Mouse (Mus musculus): ENCODE results near the gene Bfar.
A peak's percentile ranks its signal among the peaks of the same experiment; 100 is the strongest.
"Not testable (repeated sequence)": the region's sequence is repeated elsewhere in the genome, so short reads cannot be mapped to it uniquely, and the experiment has no call there.

The Bfar gene

GRCm38 (mm10) chr16:13671685-13672385, at the start of gene Bfar, which contains the start of gene 3110001I22Rik:
Gene Bfar (plus strand): TSS chr16:13671858.
Gene 3110001I22Rik (plus strand): TSS chr16:13671929.
- DNase-seq, result peak; percentile 88 to 92

- peak in 1 of 2 experiments; percentile 11 for DNase-seq
These were observed 43.3 kb upstream of the Bfar start for GRCm38 (mm10) chr16:13628345-13628744.

GRCm38 (mm10) chr16:13638198-13638597, 33.5 kb upstream of the Bfar start:
- DNase-seq, result not testable (repeated sequence)

DNA sequence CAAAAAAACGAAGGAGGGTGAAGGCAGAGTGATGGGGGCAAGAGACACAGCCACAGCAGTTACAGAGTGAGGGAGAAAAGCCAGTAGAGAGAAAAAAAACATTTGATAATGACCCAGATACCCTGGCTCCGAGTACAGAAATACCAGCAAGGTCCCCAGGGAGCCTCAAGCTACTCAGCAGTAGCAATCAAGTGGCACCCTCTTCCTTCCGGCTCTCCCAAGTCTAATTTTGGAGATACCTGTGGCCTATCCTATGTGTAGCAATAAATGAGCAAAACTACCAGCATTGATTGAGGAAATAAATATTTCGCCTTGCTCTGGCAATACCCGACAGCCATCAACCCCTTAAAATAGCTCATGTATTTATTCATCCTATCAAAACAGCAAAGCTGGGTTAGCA, 32.1 kb upstream of the Bfar start:
- no peak for DNase-seq

DNA sequence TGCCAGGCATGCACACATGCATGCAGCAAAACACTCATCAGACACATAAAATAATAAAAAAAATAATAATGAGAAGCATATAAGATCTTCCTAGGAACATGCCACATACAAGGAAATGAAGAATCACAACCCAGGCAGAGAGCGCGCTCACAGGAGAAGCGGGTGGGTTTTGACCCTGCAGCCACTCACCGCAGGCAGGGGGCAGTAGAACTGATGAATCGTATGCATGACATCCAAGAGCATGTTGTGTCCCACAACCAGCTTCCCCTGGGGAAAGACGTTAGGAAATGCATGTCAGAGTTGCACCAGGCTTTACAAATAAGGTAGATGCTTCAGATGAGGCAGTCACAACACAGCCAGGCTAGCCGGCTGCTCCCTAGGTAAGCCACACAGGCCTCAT, 31.6 kb upstream of the Bfar start:
- DNase-seq, result no peak

DNA sequence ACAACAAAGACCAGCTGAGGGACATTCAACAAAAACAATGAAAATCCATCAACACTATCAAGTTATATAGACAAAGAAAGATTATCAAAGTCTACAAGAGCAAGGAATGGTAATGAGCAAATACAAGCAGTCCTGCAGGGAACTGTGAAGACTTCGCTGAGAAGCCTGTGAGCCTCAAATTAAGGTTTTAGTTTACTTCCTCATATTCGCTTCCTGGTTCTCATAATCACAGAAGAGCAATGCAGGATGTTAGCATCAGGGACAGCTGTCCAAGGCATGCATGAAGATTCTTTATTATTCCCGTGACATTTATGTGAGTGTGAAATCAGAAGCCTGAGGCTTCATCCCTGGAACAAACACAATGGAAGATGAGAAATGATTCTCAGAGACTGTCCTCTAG, 27.2 kb upstream of the Bfar start:
- DNase-seq, result no peak

- no peak for DNase-seq
These were observed 25.7 kb upstream of the Bfar start for GRCm38 (mm10) chr16:13645930-13646329.

DNA sequence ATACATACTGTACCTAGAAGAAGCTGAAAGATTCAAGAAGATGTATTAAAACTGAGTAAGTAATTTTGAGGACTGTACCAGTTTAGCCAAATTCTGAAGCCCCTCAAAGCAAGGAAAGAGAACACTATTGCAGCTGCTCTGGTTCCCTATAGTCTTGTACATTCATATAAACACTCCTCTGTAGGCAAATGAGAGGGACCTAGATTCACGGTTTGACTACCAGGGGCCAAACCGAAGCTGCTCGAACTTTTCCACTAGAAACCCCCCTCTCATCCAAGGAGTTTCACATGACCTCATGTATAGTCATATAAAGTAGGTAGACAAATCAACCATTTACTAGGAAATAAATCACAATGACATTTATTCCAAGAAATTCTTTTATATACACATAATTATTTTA, 12.8 kb upstream of the Bfar start:
- no peak for DNase-seq

- DNase-seq, result no peak
These were observed 10.9 kb upstream of the Bfar start for GRCm38 (mm10) chr16:13660736-13661135.

GRCm38 (mm10) chr16:13667878-13668343, 3.7 kb upstream of the Bfar start, which contains the start of gene Parn:
Gene Parn (minus strand): TSS chr16:13668170.
- peak; percentile 94 for DNase-seq

DNA sequence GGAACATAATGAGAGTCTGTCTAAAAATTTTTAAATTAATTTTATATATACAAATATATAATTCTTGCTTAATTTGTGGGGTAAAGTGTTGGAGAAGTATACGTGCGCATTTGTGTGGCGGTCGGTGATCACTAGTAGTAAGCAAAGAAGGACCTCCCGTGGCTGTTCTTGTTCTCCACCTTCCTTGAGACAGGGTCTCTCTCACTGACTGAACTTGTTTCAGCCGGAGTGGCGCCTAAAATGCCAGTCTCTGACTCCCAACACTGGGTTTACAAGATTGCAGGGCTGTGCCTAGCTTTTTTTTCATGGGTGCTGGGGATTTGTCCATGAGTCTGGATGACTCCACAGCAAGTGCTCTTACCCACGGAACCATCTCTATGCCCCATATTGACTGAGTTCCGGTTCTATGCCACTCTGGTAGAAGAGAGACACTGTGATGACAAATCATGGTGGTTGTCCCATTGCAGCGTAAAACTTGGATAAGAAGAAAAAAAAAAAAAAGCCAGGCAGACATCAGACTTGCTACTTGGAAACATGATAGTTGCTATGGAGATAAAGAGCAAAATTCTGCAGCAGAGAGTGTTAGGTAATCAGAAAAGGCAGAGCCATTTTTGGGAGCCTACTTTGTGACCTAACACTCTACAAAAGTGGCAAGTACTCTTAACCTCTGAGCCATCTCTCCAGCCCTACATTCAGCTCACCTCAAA, 3.1 kb upstream of the Bfar start:
- peak in 1 of 2 experiments; percentile 9 for DNase-seq

DNA sequence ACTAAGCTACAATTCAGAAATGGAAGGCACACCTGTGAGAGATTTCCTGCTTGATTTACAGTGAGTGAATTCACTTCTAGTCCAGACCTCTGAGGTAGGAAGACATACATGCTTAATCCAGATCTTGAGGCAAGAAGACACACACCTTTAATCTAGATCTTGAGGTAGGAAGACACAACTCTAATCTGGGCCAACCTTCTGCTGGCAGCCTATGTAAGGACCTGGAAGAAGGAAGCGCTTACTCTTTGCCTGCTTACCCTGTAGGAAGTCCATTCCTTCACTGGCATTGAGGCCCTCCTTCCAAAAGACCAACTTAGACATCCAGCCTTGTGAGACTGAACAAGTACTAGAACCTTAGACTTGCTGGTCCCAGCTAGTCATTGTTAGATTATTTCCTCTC, 2.4 kb upstream of the Bfar start:
- no peak for DNase-seq

GRCm38 (mm10) chr16:13670896-13671295, 762 bp upstream of the Bfar start:
- not testable (repeated sequence) for DNase-seq

- peak; percentile 39 to 50 for DNase-seq
These were observed 784 bp downstream of the Bfar start for GRCm38 (mm10) chr16:13672386-13672898.

DNA sequence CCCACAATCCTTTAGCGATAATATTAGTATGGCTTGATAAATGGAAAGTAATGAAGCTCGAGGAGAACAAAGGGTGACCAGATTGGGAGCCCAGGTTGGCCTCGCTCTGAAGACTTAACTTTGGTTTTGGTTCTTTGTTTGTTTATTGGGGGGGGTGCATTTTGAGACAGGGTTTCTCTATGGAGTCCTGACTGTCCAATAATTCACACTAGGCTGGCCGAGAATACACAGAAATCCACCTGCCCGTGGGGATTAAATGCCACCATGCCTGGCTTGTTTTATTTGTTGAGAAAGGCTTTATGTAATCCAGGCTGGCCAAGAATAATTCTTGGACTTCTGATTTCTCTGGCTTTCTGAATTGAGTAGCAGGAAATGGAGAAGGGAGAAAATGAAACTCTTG, 1.5 kb downstream of the Bfar start:
- DNase-seq, result no peak

- no peak for DNase-seq
These were observed 2.9 kb downstream of the Bfar start for GRCm38 (mm10) chr16:13674511-13674910.

- no peak for DNase-seq
These were observed 7.1 kb downstream of the Bfar start for GRCm38 (mm10) chr16:13678601-13679319.

GRCm38 (mm10) chr16:13698998-13699397, 27.3 kb downstream of the Bfar start:
- no peak for DNase-seq

DNA sequence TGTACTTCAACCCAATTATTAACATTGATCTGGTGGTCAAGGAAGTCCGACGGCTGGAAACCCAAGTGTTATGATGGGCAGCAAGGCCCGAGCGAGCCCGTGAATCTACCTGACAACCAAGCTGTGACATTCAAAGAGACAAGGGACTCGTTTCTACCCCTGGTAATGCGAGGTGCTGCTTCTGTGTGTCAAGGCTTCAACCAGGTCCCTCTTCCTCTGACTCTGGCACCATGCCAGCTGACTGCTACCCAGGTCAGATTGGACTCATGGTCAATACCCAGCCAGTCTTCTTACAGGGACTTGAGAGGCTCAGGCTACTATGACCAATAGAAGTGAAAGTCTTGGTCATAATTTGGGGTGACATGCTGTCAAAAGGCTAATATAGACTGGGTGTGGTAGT, 30.5 kb downstream of the Bfar start:
- peak; percentile 13 to 14 for DNase-seq

- DNase-seq, result no peak
These were observed 33.0 kb downstream of the Bfar start for GRCm38 (mm10) chr16:13704676-13705075.

GRCm38 (mm10) chr16:13714910-13715309, 43.3 kb downstream of the Bfar start:
- DNase-seq, result no peak

DNA sequence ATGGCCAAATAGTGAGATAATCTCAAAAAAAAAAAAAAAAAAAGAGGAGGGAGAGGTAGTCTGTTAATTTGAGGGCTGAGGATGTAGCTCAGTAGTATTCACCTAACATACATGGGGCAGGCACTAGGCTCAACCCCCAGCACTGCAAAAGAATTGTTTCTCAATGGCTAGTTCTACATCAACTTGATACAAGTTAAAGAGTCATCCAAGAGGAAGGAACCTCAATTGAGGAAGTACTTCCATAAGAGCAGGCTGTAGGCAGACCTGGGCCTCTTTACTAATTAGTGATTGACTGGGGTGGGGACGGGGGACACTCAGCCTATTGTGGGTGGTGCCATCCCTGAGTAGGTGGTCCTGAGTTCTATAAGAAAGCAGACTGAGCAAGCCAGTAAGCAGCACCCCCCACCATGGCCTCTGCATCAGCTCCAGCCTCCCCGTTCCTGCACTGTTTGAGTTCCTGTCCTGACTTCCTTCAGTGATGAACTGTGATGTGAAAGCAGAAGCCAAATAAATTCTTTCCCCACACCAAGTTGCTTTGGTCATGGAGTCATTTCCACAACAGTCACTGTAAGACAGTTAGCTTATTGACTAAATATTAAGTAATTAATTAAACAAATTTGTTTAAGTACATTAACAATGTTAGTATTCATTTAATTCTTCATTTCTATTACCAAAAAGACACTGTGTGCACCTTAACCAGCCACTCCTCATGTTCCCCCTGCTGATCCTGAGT, 45.3 kb downstream of the Bfar start:
- no peak for DNase-seq

Data from cerebellum, postnatal 36 days (tissue).